Mouse (Mus musculus) neutrophil, adult 5-6 weeks (primary cell): ENCODE measurements around the gene Rad51d. TPM values are rescaled to one million over a fixed set of nuclear protein-coding genes. Genes with fewer than 3 reads are reported as not detected.
"Not testable (repeated sequence)": the region's sequence is repeated elsewhere in the genome, so short reads cannot be mapped to it uniquely, and the experiment has no call there.

Source experiments
- ATAC-seq: fragments of 151-379, 151-347 bp; 2 replicates; pipeline ENCODE4 v1.8.0; 2017; ENCODE audit warnings: mild to moderate bottlenecking, moderate TSS enrichment; ENCODE audit not compliant: insufficient number of reproducible peaks, poor library complexity, low FRiP score, severe bottlenecking; ENCODE audit errors: extremely low read depth
- total RNA-seq: library from RNA; stranded (forward); fragments of 200-1000 nt; gene quantifications from 2 replicates; pipeline ENCODE4 v1.2.3, GENCODE M21; 2017

Rad51d gene
- total RNA-seq, 1 experiment from 2014 or later = 20.1 TPM

GRCm38 (mm10) chr11:82835616-82836432, 54.6 kb downstream of the Rad51d start:
- ATAC-seq = no peak

- not testable (repeated sequence) for ATAC-seq
Observed at GRCm38 (mm10) chr11:82834359-82834758, 56.1 kb downstream of the Rad51d start.

GRCm38 (mm10) chr11:82833929-82834328, 56.5 kb downstream of the Rad51d start:
- peak; percentile 56; the same call in 1 of the 2 replicates for ATAC-seq

- not testable (repeated sequence) for ATAC-seq
Observed at GRCm38 (mm10) chr11:82832402-82832801, 58.0 kb downstream of the Rad51d start.

GRCm38 (mm10) chr11:82831008-82831893, 59.2 kb downstream of the Rad51d start:
- no peak for ATAC-seq

GRCm38 (mm10) chr11:82826818-82827217, 63.6 kb downstream of the Rad51d start:
- no peak for ATAC-seq

Other genes starting within 250 kb of the Rad51d start
- 0.86 TPM in 1 of 2 replicates, not detected in the other for gene Cct6b, start 126.3 kb downstream of the Rad51d start, total RNA-seq
- 44.8 and 51.3 TPM in 2 replicates for gene Zfp830, start 126.3 kb downstream of the Rad51d start, total RNA-seq
- gene Lig3, start 109.5 kb downstream of the Rad51d start, total RNA-seq = 21.4 and 34.8 TPM in 2 replicates
- 20.1 and 21.5 TPM in 2 replicates for gene Rffl, start 19.4 kb downstream of the Rad51d start, total RNA-seq
- gene Fndc8, start 1.5 kb upstream of the Rad51d start, total RNA-seq = not detected in 2 replicates
- gene Nle1, start 17.8 kb upstream of the Rad51d start, total RNA-seq = 5.6 and 10.7 TPM in 2 replicates
- gene Unc45b, start 19.9 kb upstream of the Rad51d start, total RNA-seq = not detected in 2 replicates
- gene Slfn5, start 60.7 kb upstream of the Rad51d start, total RNA-seq = 117 and 124 TPM in 2 replicates
- gene Slfn9, start 101.2 kb upstream of the Rad51d start, total RNA-seq = 5.5 and 8.0 TPM in 2 replicates
- gene Slfn8, start 130.2 kb upstream of the Rad51d start, total RNA-seq = 130 and 136 TPM in 2 replicates
- 1,322 and 1,334 TPM in 2 replicates for gene Slfn2, start 174.5 kb upstream of the Rad51d start, total RNA-seq
- 691 and 728 TPM in 2 replicates for gene Slfn1, start 226.2 kb upstream of the Rad51d start, total RNA-seq